Mouse (Mus musculus) urinary bladder, adult 18-20 months (tissue): ENCODE results near the gene Itfg2.
A peak's percentile ranks its signal among the peaks of the same experiment; 100 is the strongest.

Experiments used
- DNase-seq, 2 experiments: peaks; one replicate each; pipeline ENCODE4 v3.0.0; 2022; ENCODE audit warnings: low spot score in 2 of 2, mixed read lengths in 2 of 2

Itfg2 gene

DNA sequence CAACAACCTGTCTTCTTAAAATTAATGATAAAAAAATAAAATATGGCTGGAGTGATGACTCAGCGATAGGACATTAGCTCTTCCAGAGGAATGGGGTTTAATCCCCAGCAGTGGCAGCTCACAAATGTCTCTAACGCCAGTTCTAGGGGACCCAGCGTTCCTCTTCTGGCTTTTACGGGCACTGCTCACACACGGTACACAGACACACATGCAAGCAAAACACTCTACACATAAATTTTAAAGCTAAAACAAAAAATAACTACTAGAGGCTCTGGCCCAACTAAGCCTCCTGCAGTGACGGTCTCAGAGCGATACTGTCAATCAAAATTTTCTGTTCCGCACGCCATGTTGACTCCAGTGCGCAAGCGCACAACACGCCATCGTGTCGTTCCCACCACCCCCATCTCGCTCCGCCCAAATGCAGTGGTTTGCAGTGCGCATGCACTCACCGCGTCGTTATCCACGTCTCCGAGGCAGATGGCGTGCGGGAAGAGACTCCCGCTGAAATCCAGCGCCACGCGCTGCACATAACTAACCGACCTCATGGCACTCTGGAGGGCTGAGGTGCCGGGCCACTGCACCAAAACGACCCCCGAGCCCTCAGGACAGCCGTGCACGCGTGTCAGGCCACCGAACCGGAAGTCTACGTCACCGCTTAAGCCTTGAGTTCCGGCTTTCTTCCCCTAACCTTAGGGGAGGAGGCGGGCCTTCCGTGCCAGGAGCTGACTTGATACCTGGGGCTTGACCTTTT, at the start of gene Itfg2:
Gene Itfg2 (minus strand): TSS at position 663 of the 751 bp plus-strand sequence.
- DNase-seq = peak; percentile 92 to 95

GRCm38 (mm10) chr6:128474112-128474511, 49.4 kb upstream of the Itfg2 start:
- no peak for DNase-seq

GRCm38 (mm10) chr6:128469451-128469850, 44.7 kb upstream of the Itfg2 start:
- no peak for DNase-seq

- DNase-seq = no peak
Observed at GRCm38 (mm10) chr6:128467298-128467697, 42.6 kb upstream of the Itfg2 start.

DNA sequence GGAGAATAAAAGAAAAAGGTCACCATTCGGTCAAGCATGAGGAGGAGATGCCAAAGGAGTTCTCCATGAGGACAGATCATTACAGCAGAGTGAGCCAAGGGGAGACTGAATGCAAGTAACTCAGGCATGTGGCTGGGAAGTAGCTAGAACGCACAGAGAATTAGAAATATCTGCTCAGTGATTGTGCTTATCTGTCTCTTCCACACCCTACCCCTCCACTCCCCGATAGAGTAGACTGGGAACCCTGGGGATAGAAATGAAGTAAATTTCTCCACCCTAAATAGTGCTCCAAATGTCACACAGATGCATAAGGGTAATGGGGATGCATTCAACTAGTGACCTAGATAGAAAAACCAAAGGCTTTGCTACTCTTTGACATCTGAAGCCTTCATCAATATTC, 41.8 kb upstream of the Itfg2 start:
- no peak for DNase-seq

DNA sequence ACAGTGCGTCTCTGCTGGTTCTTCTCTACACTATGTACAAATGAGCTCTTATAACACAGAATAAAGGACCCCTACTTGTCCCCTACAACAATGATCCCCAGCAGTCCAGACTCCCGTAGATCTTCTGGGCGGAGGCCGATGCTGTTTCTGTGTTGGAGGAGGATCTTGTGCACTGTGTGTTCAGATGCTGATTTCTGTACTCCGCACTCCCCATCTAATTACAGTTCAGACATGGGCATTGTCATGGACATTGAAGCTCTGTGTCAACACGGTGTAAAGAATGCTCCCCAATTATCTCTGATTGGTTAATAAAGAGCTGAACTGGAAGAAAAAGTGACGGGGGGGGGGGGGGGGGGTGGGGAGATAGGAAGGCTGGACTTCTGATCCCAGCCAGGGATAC, 41.3 kb upstream of the Itfg2 start:
- no peak for DNase-seq

GRCm38 (mm10) chr6:128464996-128465395, 40.3 kb upstream of the Itfg2 start:
- DNase-seq = no peak

DNA sequence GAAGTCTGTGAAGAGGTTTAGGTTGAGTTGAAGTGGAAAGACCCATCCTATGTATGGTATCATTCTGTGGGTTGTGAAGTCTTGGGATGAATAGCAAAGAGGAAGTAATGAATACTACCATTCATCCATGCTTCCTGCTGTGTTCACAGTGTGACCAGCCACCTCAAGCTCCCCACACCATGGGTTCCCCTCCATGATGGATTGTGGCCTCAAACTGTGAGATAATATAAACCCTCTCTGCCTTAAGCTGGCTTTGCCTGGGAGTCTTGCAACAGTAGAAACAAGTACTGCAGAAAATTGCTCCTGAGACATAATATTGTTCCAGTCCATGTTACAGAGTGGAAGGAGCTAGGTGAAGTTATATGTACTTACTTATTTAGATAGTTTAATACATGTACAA, 36.9 kb upstream of the Itfg2 start:
- no peak for DNase-seq

DNA sequence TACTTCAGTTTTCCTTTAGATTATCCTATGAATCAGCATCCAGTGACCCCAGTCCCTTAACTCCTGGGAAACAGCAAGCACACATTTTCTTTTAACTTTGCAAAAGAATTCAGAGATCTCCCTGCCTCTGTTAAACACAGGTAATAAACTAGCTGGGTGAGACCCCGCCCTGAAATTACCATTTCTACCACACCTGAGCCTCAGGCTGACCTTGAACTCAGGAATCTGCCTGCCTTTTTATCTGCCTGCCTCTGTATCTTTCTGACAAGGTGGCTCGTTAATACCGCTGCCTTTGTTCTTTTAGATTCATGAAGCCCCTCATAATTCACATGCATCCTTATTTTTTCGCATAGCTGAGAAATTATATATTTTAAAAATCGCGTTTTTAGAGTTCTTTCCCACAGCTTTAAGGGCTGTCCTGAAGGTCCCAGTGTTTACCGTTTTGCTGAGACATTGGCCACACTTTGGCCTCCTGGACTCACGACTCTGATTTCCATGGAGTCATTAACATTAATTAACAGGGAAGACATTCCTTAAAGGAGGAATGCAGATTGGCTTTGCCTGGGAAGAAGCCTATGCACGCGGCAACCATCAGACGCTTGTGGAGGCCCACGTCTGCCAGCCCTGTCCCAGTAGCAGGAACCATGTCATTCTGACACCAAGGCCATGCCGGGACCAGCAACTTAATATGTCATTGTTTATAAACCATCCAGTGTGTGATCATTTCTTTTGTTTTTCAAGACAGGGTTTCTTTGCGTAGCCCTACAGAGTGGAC, 36.2 kb upstream of the Itfg2 start:
- no peak for DNase-seq

DNA sequence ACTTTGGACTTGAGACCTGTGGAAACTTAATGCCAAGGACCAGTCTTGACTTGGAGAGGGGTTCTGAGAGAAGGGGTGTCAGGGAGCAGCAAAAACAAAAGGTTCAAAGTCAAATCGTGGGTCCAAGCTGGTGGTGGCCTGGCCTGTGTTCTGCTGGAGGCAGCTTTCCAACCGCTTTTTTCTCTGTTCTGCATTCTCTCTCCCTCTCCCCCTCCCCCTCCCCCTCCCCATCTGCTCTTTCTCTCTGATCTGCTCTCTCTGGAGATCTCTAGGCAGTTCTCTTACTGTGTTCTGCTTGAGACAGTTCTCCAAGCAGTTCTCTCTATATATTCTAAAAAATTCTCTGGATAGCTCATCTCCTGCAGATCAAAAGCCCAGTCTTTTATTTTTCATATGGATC, 35.6 kb upstream of the Itfg2 start:
- no peak for DNase-seq

GRCm38 (mm10) chr6:128457186-128457585, 32.5 kb upstream of the Itfg2 start:
- DNase-seq = no peak

DNA sequence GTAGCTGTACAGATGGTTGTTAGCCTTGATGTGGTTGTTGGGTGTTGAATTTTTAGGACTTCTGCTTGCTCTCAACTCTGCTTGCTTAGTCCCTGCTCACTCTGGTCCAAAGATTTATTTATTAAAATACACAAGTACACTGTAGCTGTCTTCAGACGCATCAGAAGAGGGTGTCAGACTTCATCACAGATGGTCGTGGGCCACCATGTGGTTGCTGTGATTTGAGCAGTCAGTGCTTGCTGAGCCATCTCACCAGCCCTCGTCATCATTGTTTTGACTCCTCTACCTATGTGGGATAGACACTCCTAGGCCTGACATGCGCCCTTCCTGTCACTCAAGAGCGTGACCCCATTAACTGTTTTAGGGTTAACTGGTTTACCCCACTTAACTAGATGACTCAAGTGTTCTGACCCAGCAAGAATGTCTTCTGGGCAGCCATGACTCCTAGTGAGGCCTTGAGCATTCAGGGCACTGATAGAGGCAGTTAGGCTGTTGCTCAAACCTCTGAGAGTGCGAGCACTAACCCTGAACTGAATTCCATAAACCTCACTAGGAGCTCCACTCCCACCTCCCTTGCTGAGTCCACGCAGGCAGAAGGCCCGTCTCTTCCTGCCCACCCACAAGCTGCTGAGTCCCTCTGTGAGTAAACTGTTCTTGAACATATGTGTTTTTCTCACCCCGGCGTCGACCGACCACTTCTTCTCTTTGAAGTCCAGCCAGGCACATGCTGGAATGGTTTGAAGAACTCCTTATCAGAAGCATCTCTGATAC, 31.3 kb upstream of the Itfg2 start:
- DNase-seq = no peak

GRCm38 (mm10) chr6:128447063-128447462, 22.3 kb upstream of the Itfg2 start:
- DNase-seq = no peak

- DNase-seq = peak in 1 of 2 experiments; percentile 36
Observed at GRCm38 (mm10) chr6:128445761-128446535, 21.2 kb upstream of the Itfg2 start.

- no peak for DNase-seq
Observed at GRCm38 (mm10) chr6:128440238-128440637, 15.5 kb upstream of the Itfg2 start.

DNA sequence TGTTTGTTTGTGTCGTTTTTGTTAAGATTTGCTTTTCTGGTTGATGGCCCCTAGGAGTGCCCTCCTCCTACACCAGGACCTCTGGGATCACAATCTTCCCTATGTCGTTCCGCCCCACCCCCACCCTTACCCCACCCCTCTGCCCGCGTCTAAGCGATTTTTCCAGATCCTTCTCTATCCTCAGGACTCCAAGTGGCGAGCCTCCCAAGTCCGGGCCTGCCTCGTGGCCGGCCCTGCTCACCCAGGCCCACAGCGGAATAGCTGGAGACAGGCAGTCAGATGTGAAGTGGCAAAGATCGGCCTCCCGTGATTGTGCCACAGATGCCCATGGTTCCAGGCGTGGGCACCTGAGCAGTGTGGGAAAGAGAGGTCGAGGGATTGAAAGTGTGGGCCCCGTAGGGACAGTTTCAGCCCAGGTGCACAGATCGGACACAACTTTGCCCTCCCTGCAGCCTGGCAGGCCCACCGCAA, 14.2 kb upstream of the Itfg2 start:
- peak; percentile 26 to 35 for DNase-seq

DNA sequence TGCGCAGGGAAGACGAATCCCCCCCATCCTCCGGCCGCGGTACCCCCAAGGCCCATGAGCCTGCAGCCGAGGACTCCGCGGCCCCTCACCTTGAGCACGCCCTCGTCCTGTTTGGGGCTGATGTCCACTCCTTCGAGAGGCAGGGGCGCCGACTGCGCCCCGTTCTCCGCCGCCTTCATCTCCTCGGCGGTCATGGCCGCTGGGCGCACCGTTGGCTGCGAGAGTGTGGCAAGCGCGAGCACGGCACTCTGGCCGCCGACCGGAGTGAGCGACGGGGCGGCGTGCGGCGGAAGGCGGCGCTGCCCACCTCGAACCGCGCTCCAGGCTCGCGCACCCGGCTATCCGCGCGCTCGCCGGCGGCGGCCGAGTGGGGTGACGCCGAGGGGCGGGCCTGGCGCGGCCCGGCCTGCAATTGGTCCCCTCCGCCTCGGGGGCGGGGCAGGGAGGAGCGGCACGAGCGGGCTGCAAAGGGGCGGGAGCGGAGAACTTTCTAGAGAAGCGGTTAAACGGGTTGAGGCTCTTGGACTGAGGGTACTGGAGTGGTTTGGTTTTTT, 13.7 kb upstream of the Itfg2 start, which contains the start of gene Fkbp4:
Gene Fkbp4 (minus strand): TSS at position 361 of the 554 bp plus-strand sequence.
- peak; percentile 86 to 93 for DNase-seq

DNA sequence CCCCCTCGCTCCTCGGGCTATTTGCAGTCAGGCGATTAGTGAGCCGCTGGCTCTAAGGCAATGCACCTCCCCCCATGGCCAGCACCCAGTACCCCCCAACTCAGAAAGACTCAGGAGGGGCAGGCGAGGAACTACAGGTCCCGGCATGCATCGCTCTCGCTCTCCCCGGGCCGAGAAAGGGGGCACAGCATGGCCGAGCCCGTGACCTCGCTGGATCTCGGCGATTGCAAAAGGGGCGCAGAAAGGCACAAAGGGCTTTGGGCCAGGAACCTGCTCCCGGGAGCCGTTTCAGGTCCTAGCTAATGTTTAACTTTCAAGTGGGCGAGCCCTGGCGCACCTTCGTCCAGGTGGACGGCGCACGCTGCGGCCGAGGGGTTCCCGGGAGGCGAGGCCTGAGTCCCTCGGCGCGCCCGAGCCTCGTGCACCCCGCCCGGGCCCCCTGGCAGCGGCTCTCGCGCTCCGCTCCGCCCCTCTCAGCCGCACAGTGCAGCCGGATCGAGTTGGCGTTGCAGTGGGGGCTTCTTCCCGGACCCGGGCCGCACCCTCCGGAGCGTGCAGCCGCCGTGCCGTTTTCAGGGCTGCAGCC, 13.1 kb upstream of the Itfg2 start:
- peak; percentile 43 to 69 for DNase-seq

DNA sequence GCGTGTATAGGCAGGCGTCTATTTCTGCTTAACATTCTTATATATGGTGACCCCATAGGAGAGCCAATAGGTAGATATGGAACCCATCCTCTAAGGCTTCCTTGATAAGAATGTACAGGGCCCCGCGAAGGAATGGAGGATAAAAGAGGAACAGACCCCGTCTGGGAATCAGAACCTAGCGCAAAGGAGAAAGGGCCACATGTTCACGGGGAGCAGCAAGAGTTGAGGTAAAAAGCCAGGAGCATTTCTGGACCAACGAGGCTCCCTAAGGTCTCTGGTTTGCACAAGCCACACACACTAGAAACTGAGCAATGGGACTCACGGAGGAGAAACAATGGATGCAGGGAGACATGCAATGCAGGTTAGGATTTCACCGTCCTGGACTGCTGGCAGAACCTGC, 12.6 kb upstream of the Itfg2 start:
- no peak for DNase-seq

DNA sequence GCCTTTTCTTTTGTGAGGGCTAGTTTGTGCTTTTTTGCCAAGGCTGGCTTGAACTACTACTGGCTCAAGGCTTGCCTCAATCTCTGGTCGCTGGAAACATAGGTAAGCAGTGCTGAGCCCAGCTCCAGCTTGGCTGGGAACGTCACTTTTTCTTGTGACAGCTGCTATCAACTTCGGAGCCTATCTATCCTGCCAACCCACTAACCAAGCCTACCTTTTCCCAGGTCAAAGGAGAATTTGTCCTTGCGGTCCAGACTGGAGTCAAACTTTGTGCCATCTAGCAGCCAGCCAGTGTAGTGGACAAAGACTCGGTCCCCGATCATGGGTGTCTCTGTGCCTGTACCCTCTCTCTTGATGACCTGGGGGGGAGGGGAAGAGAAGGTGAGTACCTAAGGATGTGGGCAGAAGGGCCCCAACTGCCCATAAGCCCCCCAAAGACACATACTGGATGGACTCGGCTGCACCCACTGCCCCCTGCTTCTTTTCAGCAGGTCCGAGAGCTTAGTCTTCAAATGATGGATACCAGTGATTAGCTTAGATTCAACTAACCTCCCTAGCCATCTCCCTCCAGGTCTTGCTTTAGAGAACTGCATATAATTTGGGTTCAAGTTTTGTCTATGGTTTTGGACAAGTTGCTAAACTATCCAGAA, 11.8 kb upstream of the Itfg2 start:
- DNase-seq = no peak
